9 mouse cellular contexts compared by ENCODE assay signal in the genomic region with DNA sequence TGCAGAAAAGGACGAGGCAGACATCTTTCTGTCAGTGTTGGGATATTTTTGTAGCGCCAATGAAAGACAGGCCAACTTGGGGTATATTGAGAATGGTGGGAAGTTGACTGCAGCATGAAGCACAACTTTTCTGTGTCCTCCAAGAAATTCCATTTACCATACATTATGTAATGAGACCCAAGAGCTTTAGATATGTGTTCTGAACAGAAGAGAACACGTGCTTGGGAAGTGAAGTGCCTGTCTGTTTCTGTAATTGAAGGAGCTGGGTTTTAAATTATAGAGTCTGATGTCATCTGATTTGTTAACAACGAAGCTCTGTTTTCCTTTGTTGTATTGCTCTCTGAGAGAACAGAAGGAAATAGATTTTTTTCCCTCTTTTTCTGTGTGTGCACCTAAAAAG. TPM values are rescaled to one million over a fixed set of nuclear protein-coding genes. Genes with fewer than 3 reads are reported as not detected.
DNase-seq lines count a peak whose midpoint lies in the region; ATAC-seq and TF ChIP-seq lines count a peak whose summit lies in the region.
"Had no signal": no experiment of that assay in that cellular context is flagged by ENCODE, and none has a peak within 500 bp of the region (broad histone marks: within the 10 kb centered on the region; RNA-seq: fewer than 3 reads in every experiment).

No protein-coding gene starts in this region.

- no peak for TF ChIP-seq RAD21 in CH12.LX (IDR thresholded peaks at IDR 0.05; ENCODE audit: low read depth, low read length)

- peak overlapping the region; percentile 99 for H3K4me2 ChIP-seq in CH12.LX (ENCODE audit: insufficient read depth, low read depth, poor library complexity, severe bottlenecking)
- peak overlapping the region; percentile 95 for H3K4me2 ChIP-seq in forebrain, embryonic 13.5 days
- peak overlapping the region; percentile 87 for H3K4me2 ChIP-seq in liver, embryonic 14.5 days (ENCODE audit: low read depth)

- H3K79me2 ChIP-seq in CH12.LX (replicated peaks; ENCODE audit: control insufficient read depth, extremely low read depth, insufficient read depth, poor library complexity, severe bottlenecking): peaks cover 35% of the 10 kb centered on the region

- no peaks in the 10 kb centered on the region for H3K9me3 ChIP-seq in heart, embryonic 10.5 days
- no peaks in the 10 kb centered on the region for H3K9me3 ChIP-seq in CH12.LX (replicated peaks; ENCODE audit: low read length)
- H3K9me3 ChIP-seq in forebrain, embryonic 13.5 days (replicated peaks): no peaks in the 10 kb centered on the region
- no peaks in the 10 kb centered on the region for H3K9me3 ChIP-seq in liver, embryonic 14.5 days (ENCODE audit: control insufficient read depth, low read length)

- dilution Hi-C loops in CH12.LX (cut with MboI; ENCODE audit: extremely low pct_ligation_motif_present, extremely low pct_unique_long_range_greater_than_20kb, low sequenced_read_pairs): no loop called here

- in situ Hi-C loops in CH12.LX (cut with MboI; ENCODE audit: low pct_ligation_motif_present, low pct_unique_long_range_greater_than_20kb, low sequenced_read_pairs): no loop called here

- TF ChIP-seq EP300 in CH12.LX (IDR thresholded peaks at IDR 0.05; ENCODE audit: low read length): no peak
- TF ChIP-seq EP300 in liver, embryonic 14.5 days (IDR thresholded peaks at IDR 0.05; ENCODE audit: low read depth): no peak

- H3K9ac ChIP-seq in CH12.LX (ENCODE audit: insufficient read depth, low read depth): peak overlapping the region; percentile 92
- H3K9ac ChIP-seq in forebrain, embryonic 13.5 days: peak overlapping the region; percentile 72
- H3K9ac ChIP-seq in liver, embryonic 14.5 days (replicated peaks): peak overlapping the region; percentile 71

- 52% methylated on average over 4 of the region's 4 CpGs for WGBS in heart, embryonic 10.5 days
- WGBS in forebrain, embryonic 13.5 days: 33% methylated on average over 4 of the region's 4 CpGs
- 21% methylated on average over 4 of the region's 4 CpGs for WGBS in liver, embryonic 14.5 days (ENCODE audit: insufficient replicate concordance)

- peaks cover 32% of the 10 kb centered on the region for H3K36me3 ChIP-seq in heart, embryonic 10.5 days
- H3K36me3 ChIP-seq in CH12.LX (replicated peaks in 1 of 2; ENCODE audit: control insufficient read depth in 1 of 2, insufficient read depth in 1 of 2, low read length in 1 of 2): peaks cover 23 to 40% of the 10 kb centered on the region in 2 experiments
- peaks cover 24% of the 10 kb centered on the region for H3K36me3 ChIP-seq in forebrain, embryonic 13.5 days (ENCODE audit: poor library complexity, severe bottlenecking)
- H3K36me3 ChIP-seq in liver, embryonic 14.5 days (replicated peaks; ENCODE audit: control insufficient read depth, insufficient read depth, low read depth): peaks cover 13% of the 10 kb centered on the region

- no peak for DNase-seq in heart, embryonic 10.5 days (ENCODE audit: low spot score)
- no peak for DNase-seq in heart, adult 11 months
- no peak for DNase-seq in CH12.LX (ENCODE audit: extremely low read depth)
- DNase-seq in liver, embryonic 14.5 days (ENCODE audit: low read depth in 3 of 3, low spot score in 3 of 3): no peak
- no peak for DNase-seq in cerebellum, postnatal 25 days
- no peak for DNase-seq in spleen, adult 12 weeks (ENCODE audit: low spot score)
- no peak for DNase-seq in testis, postnatal 10 days (ENCODE audit: low spot score)
- DNase-seq: cerebellum, postnatal 14 days had no signal

- H3K27ac ChIP-seq in heart, embryonic 10.5 days: no peak overlapping the region
- no peak overlapping the region for H3K27ac ChIP-seq in CH12.LX (ENCODE audit: insufficient read depth, low read depth)
- H3K27ac ChIP-seq in forebrain, embryonic 13.5 days: no peak overlapping the region
- H3K27ac ChIP-seq in liver, embryonic 14.5 days: no peak overlapping the region

- no peaks in the 10 kb centered on the region for H3K27me3 ChIP-seq in heart, embryonic 10.5 days (ENCODE audit: insufficient read depth, poor library complexity, severe bottlenecking)
- no peaks in the 10 kb centered on the region for H3K27me3 ChIP-seq in CH12.LX (replicated peaks)
- no peaks in the 10 kb centered on the region for H3K27me3 ChIP-seq in forebrain, embryonic 13.5 days
- no peaks in the 10 kb centered on the region for H3K27me3 ChIP-seq in liver, embryonic 14.5 days (ENCODE audit: control insufficient read depth, insufficient read depth, low read length)

- H3K4me3 ChIP-seq in heart, embryonic 10.5 days: peak overlapping the region; percentile 89
- H3K4me3 ChIP-seq in CH12.LX (replicated peaks in 1 of 3; ENCODE audit: low read depth in 2 of 3, low read length in 2 of 3, poor library complexity in 1 of 3): peak overlapping the region; percentile 90 to 96 (median 95)
- peak overlapping the region; percentile 87 for H3K4me3 ChIP-seq in forebrain, embryonic 13.5 days
- peak overlapping the region; percentile 66 to 83 for H3K4me3 ChIP-seq in liver, embryonic 14.5 days (ENCODE audit: insufficient read depth in 1 of 2, low read depth in 2 of 2, low read length in 2 of 2)

- no peak for TF ChIP-seq CTCF in CH12.LX (conservative IDR thresholded peaks at IDR 0.05 in 1 of 2, IDR thresholded peaks at IDR 0.05 in 1 of 2; ENCODE audit: low read depth in 2 of 2, low read length in 2 of 2)
- TF ChIP-seq CTCF in liver, embryonic 14.5 days (IDR thresholded peaks at IDR 0.05; ENCODE audit: low read depth): no peak

- TF ChIP-seq POLR2A in CH12.LX (IDR thresholded peaks at IDR 0.05; ENCODE audit: low read depth, low read length): no peak

- peaks cover 10% of the 10 kb centered on the region for H3K4me1 ChIP-seq in heart, embryonic 10.5 days
- H3K4me1 ChIP-seq in CH12.LX (ENCODE audit: control insufficient read depth in 1 of 2, insufficient read depth in 2 of 2): peaks cover 5 to 43% of the 10 kb centered on the region in 2 experiments
- peaks cover 13% of the 10 kb centered on the region for H3K4me1 ChIP-seq in forebrain, embryonic 13.5 days
- peaks cover 3 to 6% of the 10 kb centered on the region in 2 experiments; a peak in 3 of 4 replicates for H3K4me1 ChIP-seq in liver, embryonic 14.5 days (replicated peaks; ENCODE audit: control insufficient read depth in 2 of 2, insufficient read depth in 2 of 2, low read length in 1 of 2)

- ATAC-seq in forebrain, embryonic 13.5 days: no peak
- no peak for ATAC-seq in liver, embryonic 14.5 days (ENCODE audit: insufficient read depth)

TF ChIP-seq in CH12.LX, 34 proteins besides CTCF, POLR2A, EP300 and RAD21 (continues in another document):
- TF ChIP-seq JUND (conservative IDR thresholded peaks at IDR 0.05; ENCODE audit: low read depth, low read length) (no peak), UBTF (IDR thresholded peaks at IDR 0.05; ENCODE audit: low read depth, low read length) (no peak), MYC (IDR thresholded peaks at IDR 0.05; ENCODE audit: low read depth, low read length) (0 out of 2 replicates have a peak, but pooled peaks have one; percentile 42), NELFE (IDR thresholded peaks at IDR 0.05; ENCODE audit: low read depth, low read length) (no peak), USF1 (IDR thresholded peaks at IDR 0.05; ENCODE audit: low read depth, low read length) (no peak), RCOR1 (conservative IDR thresholded peaks at IDR 0.05; ENCODE audit: low read depth, low read length) (no peak), MAZ (IDR thresholded peaks at IDR 0.05; ENCODE audit: low read depth, low read length) (no peak), NRF1 (IDR thresholded peaks at IDR 0.05; ENCODE audit: low read depth, low read length) (no peak), JUN (IDR thresholded peaks at IDR 0.05; ENCODE audit: insufficient read depth, low read depth, low read length) (no peak), TCF12 (IDR thresholded peaks at IDR 0.05; ENCODE audit: low read depth, low read length) (no peak), MAX (IDR thresholded peaks at IDR 0.05; ENCODE audit: low read length) (peak; percentile 39; the same call in 1 of the 2 replicates), USF2 (conservative IDR thresholded peaks at IDR 0.05; ENCODE audit: low read depth, low read length) (no peak), SIN3A (IDR thresholded peaks at IDR 0.05; ENCODE audit: low read length) (no peak), ZKSCAN1 (IDR thresholded peaks at IDR 0.05; ENCODE audit: borderline replicate concordance, low read depth, low read length) (no peak), MEF2A (IDR thresholded peaks at IDR 0.05; ENCODE audit: borderline replicate concordance, low read depth, low read length) (no peak), PAX5 (IDR thresholded peaks at IDR 0.05; ENCODE audit: low read length) (no peak), KAT2A (IDR thresholded peaks at IDR 0.05; ENCODE audit: insufficient replicate concordance, low read length) (no peak), CHD2 (IDR thresholded peaks at IDR 0.05; ENCODE audit: low read length) (no peak)

RNA-seq across cellular contexts. Expression of a gene that starts 1.1 kb away (rescaled TPM):
- polyA plus RNA-seq in heart, embryonic 10.5 days (2016; fragmentation: Nextera tagmentation; extraction: Ambion mirVana): 55.7 and 64.8 TPM in 2 replicates
- 106 and 155 TPM in 2 replicates for total RNA-seq in CH12.LX (2012; rRNA removed)
- total RNA-seq in CH12.LX (2014; rRNA removed): 239 and 286 TPM in 2 replicates
- 159 and 195 TPM in 2 replicates for polyA plus RNA-seq in CH12.LX (2012; ENCODE audit: insufficient read length, low read depth)
- 70.1 and 73.2 TPM in 2 replicates for polyA plus RNA-seq in forebrain, embryonic 13.5 days (2015; fragmentation: Nextera tagmentation; extraction: Ambion mirVana)
- polyA plus RNA-seq in liver, embryonic 14.5 days (2012; rRNA removed): 7.9 and 14.0 TPM in 2 replicates
- polyA plus RNA-seq in liver, embryonic 14.5 days (2014; fragmentation: Nextera tagmentation; extraction: Ambion mirVana): 33.4 and 35.8 TPM in 2 replicates

RNA-seq across cellular contexts. Expression of a gene that starts 21.2 kb away (rescaled TPM):
- not detected in 2 replicates for polyA plus RNA-seq in heart, embryonic 10.5 days (2016; fragmentation: Nextera tagmentation; extraction: Ambion mirVana)
- total RNA-seq in CH12.LX (2012; rRNA removed): 56.8 and 65.0 TPM in 2 replicates
- 119 and 138 TPM in 2 replicates for total RNA-seq in CH12.LX (2014; rRNA removed)
- polyA plus RNA-seq in CH12.LX (2012; ENCODE audit: insufficient read length, low read depth): 69.0 and 70.2 TPM in 2 replicates
- polyA plus RNA-seq in forebrain, embryonic 13.5 days (2015; fragmentation: Nextera tagmentation; extraction: Ambion mirVana): not detected in 2 replicates
- polyA plus RNA-seq in liver, embryonic 14.5 days (2012; rRNA removed): 0.08 and 0.09 TPM in 2 replicates
- polyA plus RNA-seq in liver, embryonic 14.5 days (2014; fragmentation: Nextera tagmentation; extraction: Ambion mirVana): 0.09 and 0.13 TPM in 2 replicates

RNA-seq across cellular contexts. Expression of a gene that starts 29.8 kb away (rescaled TPM):
- polyA plus RNA-seq in heart, embryonic 10.5 days (2016; fragmentation: Nextera tagmentation; extraction: Ambion mirVana): 30.2 and 36.1 TPM in 2 replicates
- total RNA-seq in CH12.LX (2012; rRNA removed) (28.8 and 29.2 TPM in 2 replicates), CH12.LX (2014; rRNA removed) (60.1 and 73.3 TPM in 2 replicates)
- polyA plus RNA-seq in CH12.LX (2012; ENCODE audit: insufficient read length, low read depth): 28.0 and 30.8 TPM in 2 replicates
- 50.1 and 56.5 TPM in 2 replicates for polyA plus RNA-seq in forebrain, embryonic 13.5 days (2015; fragmentation: Nextera tagmentation; extraction: Ambion mirVana)
- polyA plus RNA-seq in liver, embryonic 14.5 days (2012; rRNA removed): 4.5 and 7.5 TPM in 2 replicates
- polyA plus RNA-seq in liver, embryonic 14.5 days (2014; fragmentation: Nextera tagmentation; extraction: Ambion mirVana): 23.0 and 24.0 TPM in 2 replicates

Comparison
In these comparisons a context has a peak if more than half of its experiments do, and no peak if none do; other contexts are left out.
1. RNA of a gene that starts 21.2 kb away (polyA plus RNA-seq): 69.0 to 70.2 TPM in CH12.LX; 0.08 to 0.13 TPM in liver, embryonic 14.5 days, not detected in heart, embryonic 10.5 days and not detected in forebrain, embryonic 13.5 days; every median in the first group is over 10 times any median in the second.
2. Peak in every context shown above with its lines, with median percentiles within 50 percentile points of each other: H3K4me3 ChIP-seq, H3K4me2 ChIP-seq and H3K9ac ChIP-seq.